Mouse (Mus musculus) small intestine, adult 2 months (tissue): Measurements from ENCODE around the gene Dhx40.

Experiments
- CTCF ChIP-seq: fragments of 200-500 bp; IDR thresholded peaks from 2 replicates; pipeline ENCODE4 v1.5.1; 2012; ENCODE audit warnings: low read depth, mild to moderate bottlenecking, control low read depth, inconsistent platforms, low read length, moderate library complexity, mixed read lengths; ENCODE audit not compliant: insufficient replicate concordance, insufficient read length; ENCODE audit errors: extremely low read depth
- POLR2A ChIP-seq: fragments of 200-500 bp; IDR thresholded peaks from 2 replicates; pipeline ENCODE4 v1.6.1; 2012; ENCODE audit warnings: low read depth, mild to moderate bottlenecking, control low read depth, inconsistent platforms, low read length, moderate library complexity

GRCm38 (mm10) chr11:86751010-86751409 lies 56.5 kb downstream of the Dhx40 start:
- no peak for TF ChIP-seq CTCF
- TF ChIP-seq POLR2A: no peak
